19 mouse cellular contexts compared by ENCODE assay signal in genomic region chr2:172411091-172411490, GRCm38 (mm10). TPM values are rescaled to one million over a fixed set of nuclear protein-coding genes. Genes with fewer than 3 reads are reported as not detected.
DNase-seq lines count a peak whose midpoint lies in the region; ATAC-seq and TF ChIP-seq lines count a peak whose summit lies in the region.
"Had no signal": no experiment of that assay in that cellular context is flagged by ENCODE, and none has a peak within 500 bp of the region (broad histone marks: within the 10 kb centered on the region; RNA-seq: fewer than 3 reads in every experiment).

No protein-coding gene starts in this region.

- ATAC-seq in lung, embryonic 15.5 days (ENCODE audit: borderline replicate concordance, extremely low read depth, low FRiP score, low TSS enrichment), result peak; percentile 91
- ATAC-seq in heart, embryonic 11.5 days (replicated peaks; ENCODE audit: insufficient number of reproducible peaks, low FRiP score, low TSS enrichment), result no peak
- no peak for ATAC-seq in intestine, embryonic 15.5 days
- ATAC-seq: forebrain, embryonic 15.5 days had no signal

- no peak overlapping the region for H3K4me2 ChIP-seq in lung, embryonic 15.5 days
- no peak overlapping the region for H3K4me2 ChIP-seq in heart, embryonic 11.5 days
- H3K4me2 ChIP-seq in intestine, embryonic 15.5 days (replicated peaks), result no peak overlapping the region
- H3K4me2 ChIP-seq: forebrain, embryonic 15.5 days; limb, embryonic 13.5 days had no signal

- no peak for TF ChIP-seq CTCF in left cerebral cortex, adult 2 months (IDR thresholded peaks at IDR 0.05)

- intact Hi-C loops in left cerebral cortex, adult 2 months (cut with DNase I), result no loop called here

- no peaks in the 10 kb centered on the region for H3K9me3 ChIP-seq in lung, embryonic 15.5 days
- no peaks in the 10 kb centered on the region for H3K9me3 ChIP-seq in heart, embryonic 11.5 days (replicated peaks; ENCODE audit: control insufficient read depth, low read length)
- no peaks in the 10 kb centered on the region for H3K9me3 ChIP-seq in intestine, embryonic 15.5 days
- H3K9me3 ChIP-seq: forebrain, embryonic 15.5 days; limb, embryonic 13.5 days had no signal

- H3K4me1 ChIP-seq in lung, embryonic 15.5 days, result peaks cover 33% of the 10 kb centered on the region
- H3K4me1 ChIP-seq in heart, embryonic 11.5 days (ENCODE audit: control insufficient read depth, insufficient read depth, low read length), result peaks cover 11% of the 10 kb centered on the region
- H3K4me1 ChIP-seq in intestine, embryonic 15.5 days (replicated peaks), result no peaks in the 10 kb centered on the region
- H3K4me1 ChIP-seq: forebrain, embryonic 15.5 days had no signal

- H3K4me3 ChIP-seq in left cerebral cortex, adult 2 months, result no peak overlapping the region
- H3K4me3 ChIP-seq in lung, embryonic 15.5 days, result no peak overlapping the region
- no peak overlapping the region for H3K4me3 ChIP-seq in heart, embryonic 11.5 days (ENCODE audit: low read depth, low read length)
- no peak overlapping the region for H3K4me3 ChIP-seq in intestine, embryonic 15.5 days (replicated peaks)
- H3K4me3 ChIP-seq: forebrain, embryonic 15.5 days; limb, embryonic 13.5 days had no signal

- DNase-seq in left cerebral cortex, adult 2 months (ENCODE audit: extremely low spot score in 1 of 2, low spot score in 2 of 2), result peak; percentile 22 to 23
- no peak for DNase-seq in left cerebral cortex, adult 18-20 months (ENCODE audit: low spot score in 2 of 2)
- peak; percentile 62 for DNase-seq in 3134 (ENCODE audit: extremely low read depth, insufficient read length, low spot score)
- peak; percentile 51 for DNase-seq in 3T3-L1 (ENCODE audit: low read depth, low spot score)
- no peak for DNase-seq in urinary bladder, postnatal 36 days (ENCODE audit: low spot score in 2 of 2)
- DNase-seq: cerebellum, adult 18-20 months; heart, adult 11 months; kidney, adult 18-20 months; spleen, adult 18-20 months had no signal

- no peaks in the 10 kb centered on the region for H3K36me3 ChIP-seq in lung, embryonic 15.5 days
- H3K36me3 ChIP-seq in heart, embryonic 11.5 days (ENCODE audit: control insufficient read depth, insufficient read depth, low read length), result no peaks in the 10 kb centered on the region
- no peaks in the 10 kb centered on the region for H3K36me3 ChIP-seq in intestine, embryonic 15.5 days
- H3K36me3 ChIP-seq: forebrain, embryonic 15.5 days; limb, embryonic 13.5 days had no signal

- no peaks in the 10 kb centered on the region for H3K27me3 ChIP-seq in lung, embryonic 15.5 days
- no peaks in the 10 kb centered on the region for H3K27me3 ChIP-seq in heart, embryonic 11.5 days (ENCODE audit: control insufficient read depth, insufficient read depth, low read length)
- H3K27me3 ChIP-seq in intestine, embryonic 15.5 days (replicated peaks), result no peaks in the 10 kb centered on the region
- H3K27me3 ChIP-seq: forebrain, embryonic 15.5 days; limb, embryonic 13.5 days had no signal

- WGBS in lung, embryonic 15.5 days, result 47% methylated on average over 11 of the region's 11 CpGs
- WGBS in heart, embryonic 11.5 days (ENCODE audit: insufficient replicate concordance), result 76% methylated on average over 11 of the region's 11 CpGs
- WGBS in intestine, embryonic 15.5 days, result 84% methylated on average over 11 of the region's 11 CpGs

- no peak overlapping the region for H3K9ac ChIP-seq in lung, embryonic 15.5 days
- no peak overlapping the region for H3K9ac ChIP-seq in heart, embryonic 11.5 days (ENCODE audit: low read depth, low read length)
- H3K9ac ChIP-seq in intestine, embryonic 15.5 days, result no peak overlapping the region
- H3K9ac ChIP-seq: forebrain, embryonic 15.5 days; limb, embryonic 13.5 days had no signal

- H3K27ac ChIP-seq in left cerebral cortex, adult 2 months, result no peak overlapping the region
- H3K27ac ChIP-seq in lung, embryonic 15.5 days, result peak overlapping the region; percentile 91
- H3K27ac ChIP-seq in heart, embryonic 11.5 days (ENCODE audit: low read depth, low read length), result no peak overlapping the region
- H3K27ac ChIP-seq in intestine, embryonic 15.5 days, result no peak overlapping the region
- H3K27ac ChIP-seq: forebrain, embryonic 15.5 days; limb, embryonic 13.5 days had no signal

RNA-seq across cellular contexts. Expression of gene Cass4, which starts 17.5 kb away (rescaled TPM):
- under 1 TPM; 0.16 to 0.43 TPM for total RNA-seq in left cerebral cortex, adult 2 months (2021)
- under 1 TPM; 0.35 to 0.42 TPM for total RNA-seq in left cerebral cortex, adult 18-20 months (2021)
- 5.5 and 6.7 TPM in 2 replicates for polyA plus RNA-seq in lung, embryonic 15.5 days (2015; fragmentation: Nextera tagmentation; extraction: Ambion mirVana)
- 0.89 and 0.94 TPM in 2 replicates for polyA plus RNA-seq in heart, embryonic 11.5 days (2014; fragmentation: Nextera tagmentation; extraction: Ambion mirVana)
- 0.18 and 0.29 TPM in 2 replicates for polyA plus RNA-seq in intestine, embryonic 15.5 days (2015; fragmentation: Nextera tagmentation; extraction: Ambion mirVana)
- total RNA-seq: megakaryocyte-erythroid progenitor cell, adult 5-6 weeks had no signal

RNA-seq across cellular contexts. Expression of gene Rtf2, which starts 29.3 kb away (rescaled TPM):
- 10 to 100 TPM; 71.6 to 75.9 TPM for total RNA-seq in left cerebral cortex, adult 2 months (2021)
- 10 to 100 TPM; 71.0 to 74.2 TPM for total RNA-seq in left cerebral cortex, adult 18-20 months (2021)
- 73.0 and 79.0 TPM in 2 replicates for polyA plus RNA-seq in lung, embryonic 15.5 days (2015; fragmentation: Nextera tagmentation; extraction: Ambion mirVana)
- 52.1 and 55.7 TPM in 2 replicates for polyA plus RNA-seq in heart, embryonic 11.5 days (2014; fragmentation: Nextera tagmentation; extraction: Ambion mirVana)
- polyA plus RNA-seq in intestine, embryonic 15.5 days (2015; fragmentation: Nextera tagmentation; extraction: Ambion mirVana), result 69.8 and 70.1 TPM in 2 replicates

RNA-seq across cellular contexts. Expression of gene Cstf1, which starts 40.6 kb away (rescaled TPM):
- 10 to 100 TPM; 22.1 to 23.8 TPM for total RNA-seq in left cerebral cortex, adult 2 months (2021)
- total RNA-seq in left cerebral cortex, adult 18-20 months (2021), result 10 to 100 TPM; 20.4 to 23.4 TPM
- 43.2 and 43.4 TPM in 2 replicates for polyA plus RNA-seq in lung, embryonic 15.5 days (2015; fragmentation: Nextera tagmentation; extraction: Ambion mirVana)
- 34.4 and 34.6 TPM in 2 replicates for polyA plus RNA-seq in heart, embryonic 11.5 days (2014; fragmentation: Nextera tagmentation; extraction: Ambion mirVana)
- polyA plus RNA-seq in intestine, embryonic 15.5 days (2015; fragmentation: Nextera tagmentation; extraction: Ambion mirVana), result 35.1 and 39.5 TPM in 2 replicates

RNA-seq across cellular contexts. Expression of gene Aurka, which starts 40.8 kb away (rescaled TPM):
- total RNA-seq in left cerebral cortex, adult 2 months (2021), result 1 to 10 TPM in 1 of 2 experiments, under 1 TPM in 1; 0.87 to 1.2 TPM
- total RNA-seq in left cerebral cortex, adult 18-20 months (2021), result 1 to 10 TPM in 1 of 2 experiments, under 1 TPM in 1; 0.70 to 1.0 TPM
- polyA plus RNA-seq in lung, embryonic 15.5 days (2015; fragmentation: Nextera tagmentation; extraction: Ambion mirVana), result 130 and 138 TPM in 2 replicates
- polyA plus RNA-seq in heart, embryonic 11.5 days (2014; fragmentation: Nextera tagmentation; extraction: Ambion mirVana), result 112 and 115 TPM in 2 replicates
- 99.6 and 103 TPM in 2 replicates for polyA plus RNA-seq in intestine, embryonic 15.5 days (2015; fragmentation: Nextera tagmentation; extraction: Ambion mirVana)

RNA-seq across cellular contexts. Expression of gene Gcnt7, which starts 47.3 kb away (rescaled TPM):
- not detected for total RNA-seq in left cerebral cortex, adult 2 months (2021)
- not detected for total RNA-seq in left cerebral cortex, adult 18-20 months (2021)
- polyA plus RNA-seq in lung, embryonic 15.5 days (2015; fragmentation: Nextera tagmentation; extraction: Ambion mirVana), result 1.5 and 1.7 TPM in 2 replicates
- polyA plus RNA-seq in heart, embryonic 11.5 days (2014; fragmentation: Nextera tagmentation; extraction: Ambion mirVana), result 0.80 and 0.87 TPM in 2 replicates
- 0.95 and 1.1 TPM in 2 replicates for polyA plus RNA-seq in intestine, embryonic 15.5 days (2015; fragmentation: Nextera tagmentation; extraction: Ambion mirVana)
- total RNA-seq: adrenal gland, adult 18-20 months; gastrocnemius, adult 18-20 months; left cerebral cortex, adult 8-10 months; megakaryocyte-erythroid progenitor cell, adult 5-6 weeks; monocyte, adult 5-6 weeks had no signal

Comparison
In these comparisons a context has a peak if more than half of its experiments do, and no peak if none do; other contexts are left out.
1. DNase-seq: peak in left cerebral cortex, adult 2 months (2 of 2), 3134 (single experiment) and 3T3-L1 (single experiment); none in left cerebral cortex, adult 18-20 months (0 of 2) and urinary bladder, postnatal 36 days (0 of 2).